Mouse (Mus musculus) erythroblast, embryonic 14.5 days (primary cell): Measurements from ENCODE around the gene Nrp1. TPM values are rescaled to one million over a fixed set of nuclear protein-coding genes. Genes with fewer than 3 reads are reported as not detected.

Experiments
- H3K27me3 ChIP-seq: 2 replicates; pipeline ENCODE4 v1.6.1; 2012; ENCODE audit warnings: inconsistent platforms; ENCODE audit not compliant: control insufficient read depth
- H3K36me3 ChIP-seq: 2 replicates; pipeline ENCODE4 v1.6.1; 2012; ENCODE audit warnings: mild to moderate bottlenecking, inconsistent platforms; ENCODE audit not compliant: control insufficient read depth
- H3K4me1 ChIP-seq: 2 replicates; pipeline ENCODE4 v1.6.1; 2012; ENCODE audit warnings: inconsistent platforms; ENCODE audit not compliant: control insufficient read depth
- H3K4me3 ChIP-seq: replicated peaks from 2 replicates; pipeline ENCODE3; 2012; ENCODE audit warnings: moderate library complexity, mild to moderate bottlenecking, inconsistent platforms
- H3K9me3 ChIP-seq: 2 replicates; pipeline ENCODE4 v1.6.1; 2012; ENCODE audit warnings: low read length, inconsistent platforms, mixed read lengths; ENCODE audit not compliant: control insufficient read depth
- GATA1 ChIP-seq: IDR thresholded peaks from 2 replicates; pipeline ENCODE4 v1.6.1; 2012; ENCODE audit warnings: low read length, inconsistent platforms, mixed read lengths
- TAL1 ChIP-seq: IDR thresholded peaks from 3 replicates; pipeline ENCODE4 v1.6.1; 2012; ENCODE audit warnings: low read length, inconsistent platforms, mixed read lengths
- polyA plus RNA-seq: library from polyadenylated mRNA; stranded (reverse); fragments of >175 nt; gene quantifications from 2 replicates; pipeline ENCODE4 v1.2.3, GENCODE M21; 2012

The Nrp1 gene
- polyA plus RNA-seq, 1 experiment, result 0.02 TPM

- no peaks in the 10 kb centered on the region for H3K4me1 ChIP-seq
- peaks cover 12% of the 10 kb centered on the region for H3K27me3 ChIP-seq
- H3K36me3 ChIP-seq, result no peaks in the 10 kb centered on the region
- H3K4me3 ChIP-seq, result no peak overlapping the region
- no peak for TF ChIP-seq TAL1
- no peak for TF ChIP-seq GATA1
- H3K9me3 ChIP-seq, result no peaks in the 10 kb centered on the region
Observed at GRCm38 (mm10) chr8:128352821-128353220, 5.6 kb upstream of the Nrp1 start.

- no peak for TF ChIP-seq GATA1
- TF ChIP-seq TAL1, result no peak
- H3K9me3 ChIP-seq, result no peaks in the 10 kb centered on the region
- H3K4me3 ChIP-seq, result no peak overlapping the region
- no peaks in the 10 kb centered on the region for H3K36me3 ChIP-seq
- no peaks in the 10 kb centered on the region for H3K4me1 ChIP-seq
- H3K27me3 ChIP-seq, result peaks cover 24% of the 10 kb centered on the region
Observed at GRCm38 (mm10) chr8:128353999-128354398, 4.4 kb upstream of the Nrp1 start.

- Histone ChIP-seq H3K36me3 (no peaks in the 10 kb centered on the region), H3K4me1 (no peaks in the 10 kb centered on the region), H3K27me3 (peaks cover 35% of the 10 kb centered on the region), H3K4me3 (no peak overlapping the region), H3K9me3 (no peaks in the 10 kb centered on the region)
- TF ChIP-seq GATA1, result no peak
- TF ChIP-seq TAL1, result no peak
Observed at GRCm38 (mm10) chr8:128355091-128355490, 3.3 kb upstream of the Nrp1 start.

- Histone ChIP-seq H3K4me3 (no peak overlapping the region), H3K36me3 (no peaks in the 10 kb centered on the region), H3K4me1 (no peaks in the 10 kb centered on the region), H3K9me3 (no peaks in the 10 kb centered on the region), H3K27me3 (peaks cover 44% of the 10 kb centered on the region)
- TF ChIP-seq TAL1 (no peak), GATA1 (no peak)
Observed at GRCm38 (mm10) chr8:128356170-128356569, 2.2 kb upstream of the Nrp1 start.

- TF ChIP-seq TAL1 (no peak), GATA1 (no peak)
- Histone ChIP-seq H3K27me3 (peaks cover 45% of the 10 kb centered on the region), H3K4me3 (peak overlapping the region; percentile 41), H3K36me3 (no peaks in the 10 kb centered on the region), H3K9me3 (no peaks in the 10 kb centered on the region), H3K4me1 (no peaks in the 10 kb centered on the region)
Observed at GRCm38 (mm10) chr8:128356796-128357539, 1.4 kb upstream of the Nrp1 start.

- TF ChIP-seq TAL1 (no peak), GATA1 (no peak)
- Histone ChIP-seq H3K4me3 (peak overlapping the region; percentile 53), H3K27me3 (peaks cover 45% of the 10 kb centered on the region), H3K9me3 (no peaks in the 10 kb centered on the region), H3K4me1 (no peaks in the 10 kb centered on the region), H3K36me3 (no peaks in the 10 kb centered on the region)
Observed at GRCm38 (mm10) chr8:128357540-128358405, 631 bp upstream of the Nrp1 start.

- Histone ChIP-seq H3K27me3 (peaks cover 45% of the 10 kb centered on the region), H3K9me3 (no peaks in the 10 kb centered on the region), H3K36me3 (no peaks in the 10 kb centered on the region), H3K4me1 (no peaks in the 10 kb centered on the region), H3K4me3 (peak overlapping the region; percentile 53)
- TF ChIP-seq TAL1 (no peak), GATA1 (no peak)
Observed at GRCm38 (mm10) chr8:128358756-128359520, 534 bp downstream of the Nrp1 start.

GRCm38 (mm10) chr8:128359521-128360318 lies 1.3 kb downstream of the Nrp1 start:
- Histone ChIP-seq H3K4me3 (peak overlapping the region; percentile 50), H3K4me1 (no peaks in the 10 kb centered on the region), H3K27me3 (peaks cover 45% of the 10 kb centered on the region), H3K9me3 (no peaks in the 10 kb centered on the region), H3K36me3 (no peaks in the 10 kb centered on the region)
- TF ChIP-seq GATA1 (no peak), TAL1 (no peak)
